Comparison of ENCODE assay signal across 10 mouse cellular contexts in the genomic region with DNA sequence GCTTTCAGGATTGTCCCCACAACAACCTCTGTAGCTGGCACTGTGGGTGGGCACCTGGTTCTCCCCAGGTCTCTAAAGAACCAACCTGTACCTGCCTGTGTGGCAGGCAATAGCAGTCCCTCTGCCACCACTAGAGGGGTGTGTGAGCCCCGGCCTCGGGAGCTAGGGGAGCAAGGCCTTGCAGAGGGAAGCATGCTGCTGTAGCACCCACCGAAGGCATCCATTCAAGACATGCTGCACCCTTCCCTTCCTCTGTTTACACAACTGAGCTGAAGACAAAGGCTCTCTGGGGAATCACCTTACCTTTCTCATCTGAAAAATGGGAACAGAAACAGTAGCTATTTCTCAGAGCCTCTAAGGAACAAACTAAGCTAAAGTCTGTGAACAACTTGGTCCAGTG. TPM values are rescaled to one million over a fixed set of nuclear protein-coding genes. Genes with fewer than 3 reads are reported as not detected.
A peak's percentile ranks its signal among the peaks of the same experiment; 100 is the strongest.
DNase-seq lines count a peak whose midpoint lies in the region; ATAC-seq lines count a peak whose summit lies in the region.
"Had no signal": no experiment of that assay in that cellular context is flagged by ENCODE, and none has a peak within 500 bp of the region (broad histone marks: within the 10 kb centered on the region; RNA-seq: fewer than 3 reads in every experiment).

No protein-coding gene starts in this region.

- DNase-seq in forebrain, embryonic 10.5 days (ENCODE audit: extremely low spot score, low spot score): no peak
- no peak for DNase-seq in neural tube, embryonic 11.5 days (ENCODE audit: low spot score)
- no peak for DNase-seq in neural tube, embryonic 10.5 days (ENCODE audit: extremely low spot score, low spot score)
- peak; percentile 38 to 39 for DNase-seq in thymus, postnatal 36 days
- no peak for DNase-seq in urinary bladder, adult 2 months (ENCODE audit: low spot score)
- no peak for DNase-seq in urinary bladder, adult 18-20 months (ENCODE audit: low spot score in 2 of 2)

- H3K4me3 ChIP-seq in forebrain, embryonic 10.5 days: no peak overlapping the region
- no peak overlapping the region for H3K4me3 ChIP-seq in forebrain, embryonic 16.5 days (replicated peaks; ENCODE audit: low read length)
- H3K4me3 ChIP-seq in neural tube, embryonic 11.5 days (ENCODE audit: low read depth, low read length): no peak overlapping the region
- H3K4me3 ChIP-seq in hindbrain, embryonic 12.5 days: no peak overlapping the region
- H3K4me3 ChIP-seq: embryonic facial prominence, embryonic 13.5 days; kidney, embryonic 15.5 days had no signal

- H3K36me3 ChIP-seq in forebrain, embryonic 10.5 days (replicated peaks): peaks cover 2% of the 10 kb centered on the region
- peaks cover under 1% of the 10 kb centered on the region; the same call in 1 of the 2 replicates for H3K36me3 ChIP-seq in forebrain, embryonic 16.5 days (ENCODE audit: control insufficient read depth, insufficient read depth)
- H3K36me3 ChIP-seq in neural tube, embryonic 11.5 days (ENCODE audit: control insufficient read depth, insufficient read depth, low read length): no peaks in the 10 kb centered on the region
- no peaks in the 10 kb centered on the region for H3K36me3 ChIP-seq in hindbrain, embryonic 12.5 days
- H3K36me3 ChIP-seq: embryonic facial prominence, embryonic 13.5 days; kidney, embryonic 15.5 days had no signal

- H3K4me2 ChIP-seq in forebrain, embryonic 16.5 days (ENCODE audit: low read length): no peak overlapping the region
- no peak overlapping the region for H3K4me2 ChIP-seq in neural tube, embryonic 11.5 days (ENCODE audit: low read depth)
- no peak overlapping the region for H3K4me2 ChIP-seq in hindbrain, embryonic 12.5 days (replicated peaks)
- H3K4me2 ChIP-seq: embryonic facial prominence, embryonic 13.5 days; kidney, embryonic 15.5 days had no signal

- WGBS in forebrain, embryonic 10.5 days: 4% methylated on average over 3 of the region's 3 CpGs
- WGBS in forebrain, embryonic 16.5 days: 2% methylated on average over 3 of the region's 3 CpGs
- WGBS in neural tube, embryonic 11.5 days: 10% methylated on average over 3 of the region's 3 CpGs
- 5% methylated on average over 3 of the region's 3 CpGs for WGBS in hindbrain, embryonic 12.5 days

- no peak for ATAC-seq in forebrain, embryonic 16.5 days
- no peak for ATAC-seq in neural tube, embryonic 11.5 days (ENCODE audit: insufficient read depth, low FRiP score, low TSS enrichment)
- ATAC-seq in hindbrain, embryonic 12.5 days (ENCODE audit: low FRiP score): no peak

- H3K27ac ChIP-seq in forebrain, embryonic 10.5 days: peak overlapping the region; percentile 88
- no peak overlapping the region; the same call in 1 of the 2 replicates for H3K27ac ChIP-seq in forebrain, embryonic 16.5 days (ENCODE audit: low read length)
- peak overlapping the region; percentile 86 for H3K27ac ChIP-seq in neural tube, embryonic 11.5 days (ENCODE audit: low read depth, low read length)
- H3K27ac ChIP-seq in hindbrain, embryonic 12.5 days: peak overlapping the region; percentile 84; the same call in 1 of the 2 replicates
- H3K27ac ChIP-seq: embryonic facial prominence, embryonic 13.5 days; kidney, embryonic 15.5 days had no signal

- H3K9me3 ChIP-seq in forebrain, embryonic 10.5 days: no peaks in the 10 kb centered on the region
- no peaks in the 10 kb centered on the region for H3K9me3 ChIP-seq in forebrain, embryonic 16.5 days (ENCODE audit: control insufficient read depth, low read length)
- H3K9me3 ChIP-seq in neural tube, embryonic 11.5 days (ENCODE audit: control insufficient read depth, low read length): no peaks in the 10 kb centered on the region
- H3K9me3 ChIP-seq in hindbrain, embryonic 12.5 days (replicated peaks): no peaks in the 10 kb centered on the region
- H3K9me3 ChIP-seq: embryonic facial prominence, embryonic 13.5 days; kidney, embryonic 15.5 days had no signal

- no peak overlapping the region for H3K9ac ChIP-seq in forebrain, embryonic 16.5 days (replicated peaks; ENCODE audit: low read depth, low read length)
- no peak overlapping the region for H3K9ac ChIP-seq in neural tube, embryonic 11.5 days (ENCODE audit: low read length)
- no peak overlapping the region for H3K9ac ChIP-seq in hindbrain, embryonic 12.5 days
- H3K9ac ChIP-seq: embryonic facial prominence, embryonic 13.5 days; kidney, embryonic 15.5 days had no signal

- H3K4me1 ChIP-seq in forebrain, embryonic 10.5 days: peaks cover 100% of the 10 kb centered on the region
- H3K4me1 ChIP-seq in forebrain, embryonic 16.5 days (replicated peaks; ENCODE audit: control insufficient read depth, insufficient read depth, low read length): peaks cover 79% of the 10 kb centered on the region
- peaks cover 67% of the 10 kb centered on the region for H3K4me1 ChIP-seq in neural tube, embryonic 11.5 days (ENCODE audit: control insufficient read depth, insufficient read depth, low read length)
- H3K4me1 ChIP-seq in hindbrain, embryonic 12.5 days: peaks cover 86% of the 10 kb centered on the region
- H3K4me1 ChIP-seq: embryonic facial prominence, embryonic 13.5 days had no signal

- H3K27me3 ChIP-seq in forebrain, embryonic 10.5 days (ENCODE audit: poor library complexity, severe bottlenecking): peaks cover 100% of the 10 kb centered on the region
- no peaks in the 10 kb centered on the region for H3K27me3 ChIP-seq in forebrain, embryonic 16.5 days (replicated peaks; ENCODE audit: control insufficient read depth, insufficient read depth, low read length)
- H3K27me3 ChIP-seq in neural tube, embryonic 11.5 days (ENCODE audit: control insufficient read depth, insufficient read depth, low read length): peaks cover 11% of the 10 kb centered on the region; the same call in 1 of the 2 replicates
- H3K27me3 ChIP-seq in hindbrain, embryonic 12.5 days: peaks cover 29% of the 10 kb centered on the region

RNA-seq across cellular contexts. Expression of gene Rhbg, which starts 19.3 kb away (rescaled TPM):
- polyA plus RNA-seq in forebrain, embryonic 10.5 days (2016; fragmentation: Nextera tagmentation; extraction: Ambion mirVana): 0.37 and 0.38 TPM in 2 replicates
- polyA plus RNA-seq in forebrain, embryonic 16.5 days (2015; fragmentation: Nextera tagmentation; extraction: Ambion mirVana): not detected in 2 replicates
- 0.27 and 1.2 TPM in 2 replicates for polyA plus RNA-seq in neural tube, embryonic 11.5 days (2014; fragmentation: Nextera tagmentation; extraction: Ambion mirVana)
- 0.23 and 0.25 TPM in 2 replicates for polyA plus RNA-seq in hindbrain, embryonic 12.5 days (2016; fragmentation: Nextera tagmentation; extraction: Ambion mirVana)
- polyA plus RNA-seq in urinary bladder, adult 2 months (2012; rRNA removed): 3.9 and 4.8 TPM in 2 replicates

RNA-seq across cellular contexts. Expression of gene Gm38392, which starts 51.8 kb away (rescaled TPM):
- 0.14 TPM in 1 of 2 replicates, not detected in the other for polyA plus RNA-seq in forebrain, embryonic 10.5 days (2016; fragmentation: Nextera tagmentation; extraction: Ambion mirVana)
- 0.18 and 0.27 TPM in 2 replicates for polyA plus RNA-seq in forebrain, embryonic 16.5 days (2015; fragmentation: Nextera tagmentation; extraction: Ambion mirVana)
- polyA plus RNA-seq in neural tube, embryonic 11.5 days (2014; fragmentation: Nextera tagmentation; extraction: Ambion mirVana): not detected in 2 replicates
- polyA plus RNA-seq in hindbrain, embryonic 12.5 days (2016; fragmentation: Nextera tagmentation; extraction: Ambion mirVana): 0.22 TPM in 1 of 2 replicates, not detected in the other
- 0.15 and 0.34 TPM in 2 replicates for polyA plus RNA-seq in urinary bladder, adult 2 months (2012; rRNA removed)

Comparison
In these comparisons a context has a peak if more than half of its experiments do, and no peak if none do; other contexts are left out.
1. DNase-seq: peak in thymus, postnatal 36 days (2 of 2); none in forebrain, embryonic 10.5 days (single experiment), neural tube, embryonic 11.5 days (single experiment), neural tube, embryonic 10.5 days (single experiment), urinary bladder, adult 2 months (single experiment) and urinary bladder, adult 18-20 months (0 of 2).